Mouse (Mus musculus) olfactory bulb, adult 2 months (tissue): ENCODE data around the gene Zfhx3.

Experiments
- CTCF ChIP-seq: fragments of 200-500 bp; IDR thresholded peaks from 2 replicates; pipeline ENCODE4 v1.5.1; 2012; ENCODE audit warnings: low read depth, mild to moderate bottlenecking, low read length, moderate library complexity; ENCODE audit not compliant: insufficient read depth
- POLR2A ChIP-seq: fragments of 200-500 bp; IDR thresholded peaks from 2 replicates; pipeline ENCODE4 v1.6.1; 2012; ENCODE audit warnings: mild to moderate bottlenecking, low read depth, low read length, moderate library complexity; ENCODE audit not compliant: insufficient read depth

DNA sequence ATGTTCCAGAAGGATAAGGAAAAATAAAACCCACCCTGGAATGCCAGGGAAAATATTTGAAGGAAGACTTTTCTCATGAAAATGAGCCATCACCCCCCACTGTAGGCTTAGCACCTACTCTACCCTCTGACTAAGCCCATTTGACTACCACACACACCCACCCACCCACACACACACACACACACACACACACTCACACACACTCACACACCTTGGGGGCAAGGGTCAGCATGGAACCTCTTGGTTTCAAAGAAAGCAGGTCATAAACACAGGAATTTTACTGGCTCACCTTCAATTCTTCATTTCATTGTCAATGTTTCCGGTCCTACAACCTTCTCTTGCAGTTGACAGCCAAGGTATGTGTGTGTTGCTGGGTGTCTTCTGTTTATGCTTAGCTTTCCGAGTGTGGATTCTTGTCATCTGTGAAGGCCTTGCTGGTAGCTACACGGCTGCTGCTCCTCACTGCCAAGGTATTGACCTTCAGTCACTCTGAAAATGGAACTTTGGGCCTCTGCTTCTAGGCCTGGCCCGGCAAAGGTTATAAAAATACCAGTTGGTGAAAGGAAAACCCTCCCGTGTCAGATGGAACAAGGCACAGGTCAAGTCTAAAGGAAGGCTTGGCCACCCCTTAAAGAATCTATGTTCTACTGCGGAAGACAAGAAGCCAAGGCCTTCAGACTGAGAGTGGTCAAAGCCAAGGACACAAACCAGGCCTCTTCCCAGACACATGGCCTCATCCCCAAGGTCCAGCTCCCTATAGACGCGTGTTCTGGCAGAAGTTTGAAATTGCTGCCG, 641.6 kb downstream of the Zfhx3 start:
- TF ChIP-seq CTCF = no peak
- TF ChIP-seq POLR2A = no peak
